Mouse (Mus musculus): ENCODE results near the gene Rabgap1l. TPM values are rescaled to one million over a fixed set of nuclear protein-coding genes. Genes with fewer than 3 reads are reported as not detected.

Rabgap1l gene
- polyA plus RNA-seq, 1 experiment: 37.1 TPM

DNA sequence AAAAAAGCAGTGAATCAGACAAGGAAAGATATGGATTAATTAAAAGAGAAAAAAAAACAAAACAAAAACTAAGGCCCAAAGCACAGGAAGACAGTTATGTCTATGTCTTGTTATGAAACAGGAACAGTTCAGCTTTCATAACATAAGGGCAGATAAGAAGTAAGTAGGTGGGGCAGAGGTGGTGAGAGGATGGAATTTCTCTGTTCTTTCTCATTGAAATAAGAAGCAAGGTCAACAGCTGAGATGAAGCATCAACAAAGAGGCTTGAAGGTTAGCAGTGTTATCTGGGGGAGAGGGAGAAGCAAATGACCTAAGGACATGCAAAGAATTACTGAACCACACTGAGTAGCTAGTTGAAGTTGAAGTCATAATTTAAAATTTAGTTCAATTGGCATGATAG lies 19.4 kb upstream of the Rabgap1l start:
- TF ChIP-seq CTCF (IDR thresholded peaks at IDR 0.05; ENCODE audit: low read depth, low read length) (no peak), POLR2A (IDR thresholded peaks at IDR 0.05; ENCODE audit: insufficient read depth, low read length) (no peak), EP300 (IDR thresholded peaks at IDR 0.05; ENCODE audit: insufficient read depth, low read depth, low read length) (no peak)
- Histone ChIP-seq H3K27ac (ENCODE audit: insufficient read depth, low read length) (no peak overlapping the region), H3K9me3 (replicated peaks; ENCODE audit: control insufficient read depth, insufficient read depth, low read length, poor library complexity, severe bottlenecking) (no peaks in the 10 kb centered on the region), H3K9ac (ENCODE audit: low read depth, poor library complexity, severe bottlenecking) (no peak overlapping the region), H3K36me3 (ENCODE audit: control insufficient read depth, insufficient read depth, low read length, poor library complexity, severe bottlenecking) (no peaks in the 10 kb centered on the region), H3K27me3 (ENCODE audit: control insufficient read depth, insufficient read depth, low read length, poor library complexity, severe bottlenecking) (no peaks in the 10 kb centered on the region), H3K4me3 (ENCODE audit: low read depth, low read length) (no peak overlapping the region), H3K4me1 (ENCODE audit: control insufficient read depth, insufficient read depth, low read length) (no peaks in the 10 kb centered on the region)

DNA sequence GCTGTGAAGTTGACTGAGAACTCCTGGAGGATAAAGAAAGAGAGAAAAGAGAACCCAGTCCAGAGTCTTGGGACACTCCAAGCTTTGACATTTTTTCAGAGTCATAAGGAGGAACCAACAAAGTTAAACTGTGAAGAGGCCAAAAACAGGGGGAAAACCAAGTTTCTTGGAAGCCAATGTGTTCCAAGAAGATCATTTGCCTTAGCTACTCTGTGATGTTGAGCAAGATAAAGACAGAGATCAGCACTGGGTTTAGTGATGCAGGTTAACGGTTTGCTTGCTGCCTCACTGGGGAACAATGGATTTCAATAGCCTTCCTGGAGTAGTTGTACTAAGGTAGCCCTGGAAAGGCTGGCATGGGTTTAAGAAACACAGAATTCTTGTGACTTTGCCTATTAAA lies 18.9 kb upstream of the Rabgap1l start:
- no peaks in the 10 kb centered on the region for H3K27me3 ChIP-seq (ENCODE audit: control insufficient read depth, insufficient read depth, low read length, poor library complexity, severe bottlenecking)
- H3K27ac ChIP-seq (ENCODE audit: insufficient read depth, low read length): no peak overlapping the region
- no peaks in the 10 kb centered on the region for H3K9me3 ChIP-seq (replicated peaks; ENCODE audit: control insufficient read depth, insufficient read depth, low read length, poor library complexity, severe bottlenecking)
- H3K36me3 ChIP-seq (ENCODE audit: control insufficient read depth, insufficient read depth, low read length, poor library complexity, severe bottlenecking): no peaks in the 10 kb centered on the region
- H3K9ac ChIP-seq (ENCODE audit: low read depth, poor library complexity, severe bottlenecking): no peak overlapping the region
- H3K4me3 ChIP-seq (ENCODE audit: low read depth, low read length): no peak overlapping the region
- TF ChIP-seq EP300 (IDR thresholded peaks at IDR 0.05; ENCODE audit: insufficient read depth, low read depth, low read length) (no peak), POLR2A (IDR thresholded peaks at IDR 0.05; ENCODE audit: insufficient read depth, low read length) (no peak), CTCF (IDR thresholded peaks at IDR 0.05; ENCODE audit: low read depth, low read length) (no peak)
- H3K4me1 ChIP-seq (ENCODE audit: control insufficient read depth, insufficient read depth, low read length): no peaks in the 10 kb centered on the region

GRCm38 (mm10) chr1:160805268-160805667 lies 12.3 kb upstream of the Rabgap1l start:
- TF ChIP-seq POLR2A (IDR thresholded peaks at IDR 0.05; ENCODE audit: insufficient read depth, low read length): no peak
- TF ChIP-seq EP300 (IDR thresholded peaks at IDR 0.05; ENCODE audit: insufficient read depth, low read depth, low read length): no peak
- TF ChIP-seq CTCF (IDR thresholded peaks at IDR 0.05; ENCODE audit: low read depth, low read length): no peak
- Histone ChIP-seq H3K9ac (ENCODE audit: low read depth, poor library complexity, severe bottlenecking) (no peak overlapping the region), H3K27ac (ENCODE audit: insufficient read depth, low read length) (no peak overlapping the region), H3K4me1 (ENCODE audit: control insufficient read depth, insufficient read depth, low read length) (no peaks in the 10 kb centered on the region), H3K9me3 (replicated peaks; ENCODE audit: control insufficient read depth, insufficient read depth, low read length, poor library complexity, severe bottlenecking) (no peaks in the 10 kb centered on the region), H3K36me3 (ENCODE audit: control insufficient read depth, insufficient read depth, low read length, poor library complexity, severe bottlenecking) (no peaks in the 10 kb centered on the region), H3K27me3 (ENCODE audit: control insufficient read depth, insufficient read depth, low read length, poor library complexity, severe bottlenecking) (no peaks in the 10 kb centered on the region), H3K4me3 (ENCODE audit: low read depth, low read length) (no peak overlapping the region)

GRCm38 (mm10) chr1:160799972-160800371 lies 7.0 kb upstream of the Rabgap1l start:
- Histone ChIP-seq H3K9ac (ENCODE audit: low read depth, poor library complexity, severe bottlenecking) (no peak overlapping the region), H3K9me3 (replicated peaks; ENCODE audit: control insufficient read depth, insufficient read depth, low read length, poor library complexity, severe bottlenecking) (no peaks in the 10 kb centered on the region), H3K27ac (ENCODE audit: insufficient read depth, low read length) (no peak overlapping the region), H3K36me3 (ENCODE audit: control insufficient read depth, insufficient read depth, low read length, poor library complexity, severe bottlenecking) (no peaks in the 10 kb centered on the region), H3K4me1 (ENCODE audit: control insufficient read depth, insufficient read depth, low read length) (no peaks in the 10 kb centered on the region), H3K27me3 (ENCODE audit: control insufficient read depth, insufficient read depth, low read length, poor library complexity, severe bottlenecking) (no peaks in the 10 kb centered on the region), H3K4me3 (ENCODE audit: low read depth, low read length) (no peak overlapping the region)
- TF ChIP-seq EP300 (IDR thresholded peaks at IDR 0.05; ENCODE audit: insufficient read depth, low read depth, low read length) (no peak), POLR2A (IDR thresholded peaks at IDR 0.05; ENCODE audit: insufficient read depth, low read length) (no peak), CTCF (IDR thresholded peaks at IDR 0.05; ENCODE audit: low read depth, low read length) (no peak)

DNA sequence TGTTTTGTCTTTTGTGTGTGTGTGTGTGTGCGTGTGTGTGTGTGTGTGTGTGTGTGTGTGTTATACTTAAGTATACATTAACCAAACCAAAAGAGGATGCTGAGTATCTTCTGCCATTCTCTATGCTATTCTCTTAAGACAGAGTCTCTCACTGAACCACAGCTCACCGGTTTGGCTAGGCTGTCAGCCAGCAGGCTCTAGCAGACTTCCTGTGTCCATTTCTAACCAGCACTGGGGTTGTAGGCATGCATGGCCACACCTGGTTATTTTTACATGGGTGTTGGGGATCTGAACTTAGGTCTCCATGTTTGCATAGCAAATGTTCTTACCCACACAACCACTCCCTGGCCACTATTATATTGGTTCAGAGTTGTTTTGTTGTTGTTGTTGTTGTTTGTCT lies 2.0 kb upstream of the Rabgap1l start:
- no peaks in the 10 kb centered on the region for H3K9me3 ChIP-seq (replicated peaks; ENCODE audit: control insufficient read depth, insufficient read depth, low read length, poor library complexity, severe bottlenecking)
- no peaks in the 10 kb centered on the region for H3K36me3 ChIP-seq (ENCODE audit: control insufficient read depth, insufficient read depth, low read length, poor library complexity, severe bottlenecking)
- peaks cover 1% of the 10 kb centered on the region; the same call in 1 of the 2 replicates for H3K27me3 ChIP-seq (ENCODE audit: control insufficient read depth, insufficient read depth, low read length, poor library complexity, severe bottlenecking)
- H3K9ac ChIP-seq (ENCODE audit: low read depth, poor library complexity, severe bottlenecking): no peak overlapping the region
- no peaks in the 10 kb centered on the region for H3K4me1 ChIP-seq (ENCODE audit: control insufficient read depth, insufficient read depth, low read length)
- H3K27ac ChIP-seq (ENCODE audit: insufficient read depth, low read length): no peak overlapping the region
- no peak overlapping the region for H3K4me3 ChIP-seq (ENCODE audit: low read depth, low read length)
- TF ChIP-seq POLR2A (IDR thresholded peaks at IDR 0.05; ENCODE audit: insufficient read depth, low read length): no peak
- no peak for TF ChIP-seq CTCF (IDR thresholded peaks at IDR 0.05; ENCODE audit: low read depth, low read length)
- no peak for TF ChIP-seq EP300 (IDR thresholded peaks at IDR 0.05; ENCODE audit: insufficient read depth, low read depth, low read length)

DNA sequence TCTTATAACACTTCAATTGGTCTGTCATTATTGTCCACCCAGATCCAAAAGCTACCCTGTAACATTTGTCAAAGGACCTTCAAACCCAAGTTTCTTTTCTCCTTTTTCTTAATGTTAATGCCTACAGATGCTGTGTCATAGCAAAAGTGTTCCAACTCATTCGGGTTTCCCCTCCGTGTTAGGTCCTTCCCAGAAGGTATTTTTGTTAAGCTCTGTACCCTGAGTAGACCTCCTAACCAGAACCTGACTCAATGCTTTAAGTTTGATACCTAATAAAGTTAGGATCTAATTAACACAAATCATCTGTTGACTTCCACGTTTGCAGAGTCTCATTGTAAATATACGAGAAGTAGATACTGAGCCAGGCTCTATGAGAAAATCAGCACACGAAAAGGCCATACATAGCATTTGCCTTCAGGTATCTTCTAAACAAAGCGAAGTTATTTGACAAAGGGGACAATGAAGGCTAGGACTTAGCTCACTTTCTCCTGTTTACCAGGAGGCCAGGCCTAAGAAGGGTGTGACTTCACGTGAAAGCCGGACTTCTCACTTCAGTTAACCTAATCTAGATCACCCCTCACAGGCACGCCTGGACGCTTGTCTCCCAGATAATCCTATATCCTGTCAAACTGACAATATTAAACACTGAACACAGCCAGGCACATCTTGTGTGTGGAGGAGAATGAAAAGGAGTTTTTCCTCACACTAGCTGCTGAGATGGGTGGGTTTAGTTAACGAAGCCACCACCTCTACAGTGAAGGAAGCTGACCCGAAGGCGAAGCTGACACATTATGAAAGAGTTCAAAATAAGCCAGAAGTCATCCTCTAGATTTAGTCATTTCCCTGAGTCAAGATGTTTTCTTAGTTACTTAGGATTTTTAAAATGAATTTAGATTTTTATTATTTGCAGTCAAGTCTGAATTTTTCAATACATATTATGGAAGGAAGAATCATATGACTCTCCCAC lies 1.1 kb upstream of the Rabgap1l start:
- Histone ChIP-seq H3K27ac (ENCODE audit: insufficient read depth, low read length) (no peak overlapping the region), H3K36me3 (ENCODE audit: control insufficient read depth, insufficient read depth, low read length, poor library complexity, severe bottlenecking) (no peaks in the 10 kb centered on the region), H3K4me1 (ENCODE audit: control insufficient read depth, insufficient read depth, low read length) (no peaks in the 10 kb centered on the region), H3K9ac (ENCODE audit: low read depth, poor library complexity, severe bottlenecking) (no peak overlapping the region), H3K9me3 (replicated peaks; ENCODE audit: control insufficient read depth, insufficient read depth, low read length, poor library complexity, severe bottlenecking) (no peaks in the 10 kb centered on the region), H3K27me3 (ENCODE audit: control insufficient read depth, insufficient read depth, low read length, poor library complexity, severe bottlenecking) (peaks cover 1% of the 10 kb centered on the region; the same call in 1 of the 2 replicates), H3K4me3 (ENCODE audit: low read depth, low read length) (no peak overlapping the region)
- TF ChIP-seq POLR2A (IDR thresholded peaks at IDR 0.05; ENCODE audit: insufficient read depth, low read length) (no peak), CTCF (IDR thresholded peaks at IDR 0.05; ENCODE audit: low read depth, low read length) (no peak), EP300 (IDR thresholded peaks at IDR 0.05; ENCODE audit: insufficient read depth, low read depth, low read length) (no peak)
